Mouse (Mus musculus) layer of hippocampus, adult 2 months (tissue): ENCODE results near the gene Olfr480. TPM values are rescaled to one million over a fixed set of nuclear protein-coding genes. Genes with fewer than 3 reads are reported as not detected.

Experiments
- DNase-seq, 2 experiments: peaks; one replicate each; pipeline ENCODE4 v3.0.0; 2022; ENCODE audit warnings: low spot score in 2 of 2
- H3K27ac ChIP-seq: fragments of 200-600 bp; 2 replicates; pipeline ENCODE4 v1.8.1; 2022
- H3K4me3 ChIP-seq: fragments of 200-600 bp; 2 replicates; pipeline ENCODE4 v1.8.1; 2022; ENCODE audit warnings: mild to moderate bottlenecking
- CTCF ChIP-seq: fragments of 200-600 bp; conservative IDR thresholded peaks from 2 replicates; pipeline ENCODE4 v1.8.1; 2022; ENCODE audit warnings: antibody characterized with exemption, mild to moderate bottlenecking, moderate library complexity
- long read RNA-seq, 2 experiments: library from polyadenylated mRNA; stranded (forward); transcript quantifications; one replicate each; pipeline ENCODE4 v2.0.0; 2021; ENCODE audit warnings: borderline mapping rate in 2 of 2
- total RNA-seq, 2 experiments: library from RNA; stranded (reverse); gene quantifications; 2 replicates each; pipeline ENCODE4 v1.2.3; 2021

The Olfr480 gene
- not detected for total RNA-seq
- long read RNA-seq, experiment 1 = 0 reads
- long read RNA-seq, experiment 2 = 0 reads

- Histone ChIP-seq H3K4me3 (no peak within 1 kb of the TSS), H3K27ac (no peak within 1 kb of the TSS)
- TF ChIP-seq CTCF = no peak
- no peak for DNase-seq
Observed at GRCm38 (mm10) chr7:108067246-108067645, at the start of gene Olfr480. TSS of gene Olfr480 (minus strand) at chr7:108067346.

- no peak for TF ChIP-seq CTCF
- Histone ChIP-seq H3K27ac (no peak within 1 kb of the TSS), H3K4me3 (no peak within 1 kb of the TSS)
- no peak for DNase-seq
Observed at GRCm38 (mm10) chr7:108100549-108100948, 33.4 kb upstream of the Olfr480 start, which contains the start of gene Olfr483. TSS of gene Olfr483 (plus strand) at chr7:108100849.

GRCm38 (mm10) chr7:108097486-108097885, 30.3 kb upstream of the Olfr480 start, which contains the start of gene Olfr482:
TSS of gene Olfr482 (minus strand) at chr7:108097586.
- DNase-seq = no peak
- no peak within 1 kb of the TSS for H3K27ac ChIP-seq

GRCm38 (mm10) chr7:108079555-108079954, 12.4 kb upstream of the Olfr480 start, which contains the start of gene Olfr481:
TSS of gene Olfr481 (plus strand) at chr7:108079855.
- Histone ChIP-seq H3K4me3 (no peak within 1 kb of the TSS), H3K27ac (no peak within 1 kb of the TSS)
- TF ChIP-seq CTCF = no peak
- DNase-seq = no peak

More at GRCm38 (mm10) chr7:108097486-108097885, 30.3 kb upstream of the Olfr480 start, which contains the start of gene Olfr482:
- no peak within 1 kb of the TSS for H3K4me3 ChIP-seq
- TF ChIP-seq CTCF = no peak

GRCm38 (mm10) chr7:108050393-108050792, 16.8 kb downstream of the Olfr480 start, which contains the start of gene Olfr479:
TSS of gene Olfr479 (plus strand) at chr7:108050693.
- TF ChIP-seq CTCF = no peak
- Histone ChIP-seq H3K27ac (no peak within 1 kb of the TSS), H3K4me3 (no peak within 1 kb of the TSS)
- no peak for DNase-seq

GRCm38 (mm10) chr7:108033889-108034288, 33.3 kb downstream of the Olfr480 start, which contains the start of gene Olfr478:
TSS of gene Olfr478 (minus strand) at chr7:108033989.
- Histone ChIP-seq H3K4me3 (no peak within 1 kb of the TSS), H3K27ac (no peak within 1 kb of the TSS)
- DNase-seq = no peak
- no peak for TF ChIP-seq CTCF

Other genes starting within 250 kb of the Olfr480 start
- not detected for gene Olfr469, start 241.8 kb downstream of the Olfr480 start, total RNA-seq
- not detected for gene Olfr470, start 219.9 kb downstream of the Olfr480 start, total RNA-seq
- gene Olfr472, start 169.4 kb downstream of the Olfr480 start, total RNA-seq = not detected
- gene Olfr473, start 136.9 kb downstream of the Olfr480 start, total RNA-seq = not detected
- gene Olfr474, start 112.7 kb downstream of the Olfr480 start, total RNA-seq = not detected
- gene Olfr476, start 102.5 kb downstream of the Olfr480 start, total RNA-seq = not detected
- gene Olfr477, start 80.7 kb downstream of the Olfr480 start, total RNA-seq = not detected
- gene Olfr478, start 33.4 kb downstream of the Olfr480 start, total RNA-seq = not detected
- not detected for gene Olfr479, start 16.7 kb downstream of the Olfr480 start, total RNA-seq
- not detected for gene Olfr481, start 12.5 kb upstream of the Olfr480 start, total RNA-seq
- gene Olfr482, start 30.2 kb upstream of the Olfr480 start, total RNA-seq = 1 to 10 TPM; 2.2 TPM
- gene Olfr483, start 33.5 kb upstream of the Olfr480 start, total RNA-seq = not detected
- gene Olfr484, start 60.1 kb upstream of the Olfr480 start, total RNA-seq = not detected
- not detected for gene Olfr485, start 92.5 kb upstream of the Olfr480 start, total RNA-seq
- not detected for gene Olfr486, start 105.4 kb upstream of the Olfr480 start, total RNA-seq
- gene Olfr487, start 147.3 kb upstream of the Olfr480 start, total RNA-seq = not detected
- not detected for gene Olfr488, start 191.0 kb upstream of the Olfr480 start, total RNA-seq
- gene Olfr490, start 221.6 kb upstream of the Olfr480 start, total RNA-seq = not detected
- not detected for gene Olfr491, start 246.1 kb upstream of the Olfr480 start, total RNA-seq